In genomic region chr9:52800476-52800875, GRCm38 (mm10) we compare ENCODE assay signal across 15 mouse cellular contexts.
DNase-seq lines count a peak whose midpoint lies in the region; ATAC-seq lines count a peak whose summit lies in the region.
"Had no signal": no experiment of that assay in that cellular context is flagged by ENCODE, and none has a peak within 500 bp of the region (broad histone marks: within the 10 kb centered on the region; RNA-seq: fewer than 3 reads in every experiment).

No protein-coding gene starts in this region.

- 70% methylated on average over 3 of the region's 3 CpGs for WGBS in hindbrain, embryonic 15.5 days
- WGBS in hindbrain, embryonic 10.5 days, result 64% methylated on average over 3 of the region's 3 CpGs
- WGBS in limb, embryonic 13.5 days, result 73% methylated on average over 3 of the region's 3 CpGs

- no peak for DNase-seq in hindbrain, embryonic 10.5 days (ENCODE audit: low spot score)
- peak; percentile 78 for DNase-seq in adipocyte (ENCODE audit: low spot score)
- DNase-seq in brain, adult 2 months (ENCODE audit: low read depth, low spot score), result peak; percentile 40
- DNase-seq in kidney, adult 11 months, result no peak
- DNase-seq: adrenal gland, adult 2 months; gastrocnemius, adult 2 months; kidney, postnatal 25 days; liver, embryonic 13.5 days had no signal

- H3K4me1 ChIP-seq in hindbrain, embryonic 15.5 days (replicated peaks), result no peaks in the 10 kb centered on the region
- H3K4me1 ChIP-seq in hindbrain, embryonic 10.5 days (replicated peaks), result no peaks in the 10 kb centered on the region
- H3K4me1 ChIP-seq in limb, embryonic 13.5 days, result no peaks in the 10 kb centered on the region
- H3K4me1 ChIP-seq: liver, embryonic 13.5 days had no signal

- peak; percentile 72 for ATAC-seq in hindbrain, embryonic 15.5 days (ENCODE audit: low FRiP score, low read depth)
- peak; percentile 76 for ATAC-seq in limb, embryonic 13.5 days (ENCODE audit: low FRiP score, low read depth)
- ATAC-seq in inflammation-experienced regulatory T-cells, adult 6 months, result no peak
- ATAC-seq: intestine, postnatal 0 days; Patski had no signal

- no peak overlapping the region for H3K27ac ChIP-seq in hindbrain, embryonic 15.5 days (replicated peaks)
- no peak overlapping the region for H3K27ac ChIP-seq in hindbrain, embryonic 10.5 days
- H3K27ac ChIP-seq in limb, embryonic 13.5 days, result no peak overlapping the region
- H3K27ac ChIP-seq: gastrocnemius, adult 2 months; left cerebral cortex, adult 2 months; liver, embryonic 13.5 days had no signal

- H3K4me3 ChIP-seq in hindbrain, embryonic 15.5 days, result no peak overlapping the region
- H3K4me3 ChIP-seq in hindbrain, embryonic 10.5 days, result no peak overlapping the region
- H3K4me3 ChIP-seq in limb, embryonic 13.5 days, result no peak overlapping the region
- H3K4me3 ChIP-seq: gastrocnemius, adult 2 months; left cerebral cortex, adult 2 months; liver, embryonic 13.5 days had no signal

- H3K9me3 ChIP-seq in hindbrain, embryonic 15.5 days, result no peaks in the 10 kb centered on the region
- H3K9me3 ChIP-seq in hindbrain, embryonic 10.5 days, result no peaks in the 10 kb centered on the region
- no peaks in the 10 kb centered on the region for H3K9me3 ChIP-seq in limb, embryonic 13.5 days
- H3K9me3 ChIP-seq: liver, embryonic 13.5 days had no signal

- no peaks in the 10 kb centered on the region for H3K27me3 ChIP-seq in hindbrain, embryonic 15.5 days
- H3K27me3 ChIP-seq in hindbrain, embryonic 10.5 days (ENCODE audit: insufficient read depth, poor library complexity, severe bottlenecking), result no peaks in the 10 kb centered on the region
- no peaks in the 10 kb centered on the region for H3K27me3 ChIP-seq in limb, embryonic 13.5 days
- H3K27me3 ChIP-seq: CH12.LX; liver, embryonic 13.5 days; Patski had no signal

- H3K36me3 ChIP-seq in hindbrain, embryonic 15.5 days, result no peaks in the 10 kb centered on the region
- no peaks in the 10 kb centered on the region for H3K36me3 ChIP-seq in hindbrain, embryonic 10.5 days
- H3K36me3 ChIP-seq in limb, embryonic 13.5 days, result no peaks in the 10 kb centered on the region
- H3K36me3 ChIP-seq: liver, embryonic 13.5 days had no signal

- H3K4me2 ChIP-seq in hindbrain, embryonic 15.5 days, result no peak overlapping the region
- no peak overlapping the region for H3K4me2 ChIP-seq in limb, embryonic 13.5 days (replicated peaks)
- H3K4me2 ChIP-seq: liver, embryonic 13.5 days had no signal

- H3K9ac ChIP-seq in hindbrain, embryonic 15.5 days, result no peak overlapping the region
- no peak overlapping the region for H3K9ac ChIP-seq in limb, embryonic 13.5 days
- H3K9ac ChIP-seq: liver, embryonic 13.5 days had no signal

Comparison
In these comparisons a context has a peak if more than half of its experiments do, and no peak if none do; other contexts are left out.
1. DNase-seq: peak in adipocyte (single experiment) and brain, adult 2 months (single experiment); none in hindbrain, embryonic 10.5 days (single experiment) and kidney, adult 11 months (single experiment).